Mouse (Mus musculus) C2C12 (cell line): ENCODE results near the gene Slc12a4. TPM values are rescaled to one million over a fixed set of nuclear protein-coding genes. Genes with fewer than 3 reads are reported as not detected.

Source experiments
- H3K27me3 ChIP-seq: one replicate; pipeline ENCODE4 v1.6.1; 2011; ENCODE audit not compliant: control insufficient read depth, insufficient read depth, insufficient read length
- H3K36me3 ChIP-seq: one replicate; pipeline ENCODE4 v1.6.1; 2011; ENCODE audit not compliant: control insufficient read depth, insufficient read depth
- H3K4me3 ChIP-seq: one replicate; pipeline ENCODE4 v1.5.1; 2011; ENCODE audit warnings: mild to moderate bottlenecking, control low read depth; ENCODE audit not compliant: poor library complexity, insufficient read depth, severe bottlenecking
- H3K79me2 ChIP-seq: one replicate; pipeline ENCODE4 v1.6.1; 2011; ENCODE audit not compliant: control insufficient read depth, insufficient read depth
- H3K79me3 ChIP-seq: one replicate; pipeline ENCODE4 v1.6.1; 2011; ENCODE audit warnings: low read depth, control low read depth
- H3ac ChIP-seq: one replicate; pipeline ENCODE3; 2011; ENCODE audit warnings: low read depth; ENCODE audit not compliant: control insufficient read depth, insufficient read length
- CEBPB ChIP-seq: IDR thresholded peaks from one replicate; pipeline ENCODE4 v1.6.1; 2011; ENCODE audit warnings: low read depth, mild to moderate bottlenecking, control low read depth, moderate library complexity
- CTCF ChIP-seq: IDR thresholded peaks from one replicate; pipeline ENCODE4 v1.5.1; 2011; ENCODE audit not compliant: control insufficient read depth, insufficient read depth, insufficient read length
- FOSL1 ChIP-seq: IDR thresholded peaks from one replicate; pipeline ENCODE4 v1.8.0; 2011; ENCODE audit warnings: mild to moderate bottlenecking, low read length; ENCODE audit not compliant: poor library complexity, insufficient read depth, severe bottlenecking
- MAX ChIP-seq: IDR thresholded peaks from one replicate; pipeline ENCODE4 v1.6.1; 2011; ENCODE audit warnings: mild to moderate bottlenecking, control low read depth
- MYOD1 ChIP-seq: IDR thresholded peaks from one replicate; pipeline ENCODE4 v1.6.1; 2011; ENCODE audit warnings: low read depth; ENCODE audit not compliant: control insufficient read depth, insufficient read length
- MYOG ChIP-seq: IDR thresholded peaks from one replicate; pipeline ENCODE4 v1.6.1; 2011; ENCODE audit not compliant: control insufficient read depth, insufficient read length; ENCODE audit errors: extremely low read depth
- USF1 ChIP-seq: IDR thresholded peaks from one replicate; pipeline ENCODE4 v1.6.1; 2011; ENCODE audit warnings: low read depth, mild to moderate bottlenecking, control low read depth, moderate library complexity
- polyA plus RNA-seq: library from polyadenylated mRNA; unstranded; fragments of >200 nt; fragmentation: generic; extraction: Trizol; gene quantifications from one replicate; pipeline ENCODE4 v1.2.1, GENCODE M21; 2012; ENCODE audit warnings: missing spikeins

The Slc12a4 gene
- polyA plus RNA-seq, 1 experiment, result 79.1 TPM

DNA sequence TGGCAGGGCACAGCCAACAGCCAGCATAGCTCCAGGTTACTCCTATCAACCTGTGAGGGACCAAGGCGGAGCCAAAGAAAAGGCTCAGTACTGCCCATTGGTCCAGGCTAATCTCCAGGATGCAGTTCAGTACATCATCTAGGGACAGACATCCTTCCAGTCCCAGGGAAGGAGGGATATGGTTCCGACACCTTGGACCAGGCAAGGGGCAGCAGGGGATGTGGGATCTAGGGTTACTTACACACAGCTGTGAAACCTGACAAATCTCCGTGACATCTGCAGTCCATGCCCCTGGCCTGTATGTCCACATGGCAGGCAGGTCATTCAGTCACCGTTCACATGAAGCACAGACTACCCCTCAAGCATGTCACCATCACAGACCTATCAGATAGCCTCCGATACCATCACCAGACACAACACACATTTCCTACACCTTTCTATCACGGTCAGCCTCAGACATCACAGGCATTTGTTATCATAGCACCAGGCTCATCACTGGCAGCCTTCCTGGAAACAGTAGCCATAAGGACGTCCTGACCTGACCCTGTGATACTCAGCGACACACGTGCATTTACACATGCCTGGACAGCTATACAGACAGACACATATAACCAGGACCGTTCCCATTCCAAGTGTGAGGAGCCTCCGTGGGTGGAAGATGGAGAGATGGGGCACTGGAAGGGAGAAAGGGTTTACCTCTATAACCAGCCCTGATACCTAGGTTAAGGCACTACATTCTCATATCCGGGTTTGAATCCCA lies 1.2 kb downstream of the Slc12a4 start:
- peaks cover 62% of the 10 kb centered on the region for H3K79me2 ChIP-seq
- H3ac ChIP-seq, result peak overlapping the region; percentile 95
- no peaks in the 10 kb centered on the region for H3K27me3 ChIP-seq
- peak overlapping the region; percentile 76 for H3K4me3 ChIP-seq
- TF ChIP-seq CEBPB, result no peak
- TF ChIP-seq MYOG, result no peak
- no peak for TF ChIP-seq CTCF
- TF ChIP-seq MAX, result no peak
- no peak for TF ChIP-seq USF1
- no peak for TF ChIP-seq FOSL1
- peaks cover 5% of the 10 kb centered on the region for H3K36me3 ChIP-seq
- peaks cover 45% of the 10 kb centered on the region for H3K79me3 ChIP-seq

DNA sequence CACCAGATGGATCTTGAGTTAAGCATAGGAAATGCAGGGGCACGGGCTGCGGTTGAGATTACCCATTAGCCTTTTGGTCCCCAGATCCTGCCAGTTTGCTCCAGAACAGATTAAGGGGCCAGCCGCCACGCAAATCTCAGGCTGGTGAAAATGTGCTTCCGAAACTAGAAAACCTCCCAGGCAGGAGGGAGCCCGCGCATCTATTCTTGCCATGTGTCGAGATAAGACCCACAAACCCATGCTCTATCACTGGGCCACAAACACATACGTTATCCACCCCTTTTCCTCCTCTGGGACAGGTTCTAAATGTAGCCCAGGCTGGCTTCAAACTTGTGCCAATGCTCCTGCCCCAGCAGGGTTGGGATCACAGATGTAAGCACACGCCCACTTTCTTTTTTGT lies 4.4 kb downstream of the Slc12a4 start:
- TF ChIP-seq CTCF, result no peak
- no peak for TF ChIP-seq USF1
- TF ChIP-seq MAX, result no peak
- no peak for TF ChIP-seq CEBPB
- TF ChIP-seq MYOG, result no peak
- no peak for TF ChIP-seq MYOD1
- TF ChIP-seq FOSL1, result no peak
- Histone ChIP-seq H3ac (no peak overlapping the region), H3K4me3 (no peak overlapping the region), H3K79me3 (peaks cover 48% of the 10 kb centered on the region), H3K79me2 (peaks cover 70% of the 10 kb centered on the region), H3K27me3 (no peaks in the 10 kb centered on the region), H3K36me3 (peaks cover 30% of the 10 kb centered on the region)

DNA sequence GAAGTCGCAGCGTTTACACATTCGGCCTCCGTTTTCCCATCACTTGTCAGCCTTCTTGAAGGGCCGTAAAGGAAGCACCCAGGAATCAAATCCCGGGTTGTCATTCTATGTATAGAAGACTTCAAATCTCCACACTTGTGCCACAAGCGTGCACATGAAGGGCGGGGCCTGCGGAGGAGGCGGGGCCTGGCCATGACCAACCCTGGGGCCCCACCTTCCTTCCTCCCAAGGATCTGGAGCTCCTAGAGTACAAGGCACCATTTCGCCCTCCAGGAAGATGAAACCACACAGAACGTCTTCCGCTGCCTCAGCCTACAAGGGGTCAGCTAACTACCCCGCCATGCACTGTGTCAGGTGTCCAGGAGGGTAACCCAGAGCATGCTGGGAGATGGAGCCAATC lies 4.8 kb downstream of the Slc12a4 start:
- TF ChIP-seq USF1, result no peak
- TF ChIP-seq MAX, result no peak
- TF ChIP-seq CTCF, result no peak
- no peak for TF ChIP-seq FOSL1
- no peak for TF ChIP-seq MYOG
- TF ChIP-seq MYOD1, result no peak
- TF ChIP-seq CEBPB, result no peak
- Histone ChIP-seq H3K79me3 (peaks cover 50% of the 10 kb centered on the region), H3K79me2 (peaks cover 70% of the 10 kb centered on the region), H3ac (no peak overlapping the region), H3K27me3 (no peaks in the 10 kb centered on the region), H3K4me3 (no peak overlapping the region), H3K36me3 (peaks cover 34% of the 10 kb centered on the region)

DNA sequence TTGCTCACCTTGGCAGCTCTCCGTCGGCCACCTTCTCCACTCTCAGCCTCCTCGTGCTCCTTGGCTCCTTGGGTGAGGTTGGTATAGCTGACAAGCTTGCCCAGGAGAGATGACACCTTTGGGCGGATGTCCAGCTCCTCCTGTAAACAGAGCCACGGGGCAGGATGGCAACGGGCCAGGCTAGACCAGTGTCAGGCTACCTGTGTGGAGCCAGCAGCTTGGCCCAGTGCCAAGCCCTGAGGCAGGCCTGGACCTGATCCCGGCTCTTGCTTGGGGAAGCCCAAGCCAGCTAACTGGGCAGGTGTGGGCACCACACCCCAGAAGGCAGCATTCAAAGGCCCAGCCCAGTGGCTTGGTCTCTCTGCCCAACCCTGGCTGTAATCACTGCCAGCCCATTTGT lies 6.5 kb downstream of the Slc12a4 start:
- TF ChIP-seq CEBPB, result no peak
- TF ChIP-seq MAX, result no peak
- no peak for TF ChIP-seq FOSL1
- no peak for TF ChIP-seq MYOD1
- TF ChIP-seq USF1, result no peak
- H3K36me3 ChIP-seq, result peaks cover 47% of the 10 kb centered on the region
- H3K27me3 ChIP-seq, result no peaks in the 10 kb centered on the region
- H3K4me3 ChIP-seq, result no peak overlapping the region
- H3K79me2 ChIP-seq, result peaks cover 55% of the 10 kb centered on the region
- peaks cover 43% of the 10 kb centered on the region for H3K79me3 ChIP-seq
- no peak overlapping the region for H3ac ChIP-seq

DNA sequence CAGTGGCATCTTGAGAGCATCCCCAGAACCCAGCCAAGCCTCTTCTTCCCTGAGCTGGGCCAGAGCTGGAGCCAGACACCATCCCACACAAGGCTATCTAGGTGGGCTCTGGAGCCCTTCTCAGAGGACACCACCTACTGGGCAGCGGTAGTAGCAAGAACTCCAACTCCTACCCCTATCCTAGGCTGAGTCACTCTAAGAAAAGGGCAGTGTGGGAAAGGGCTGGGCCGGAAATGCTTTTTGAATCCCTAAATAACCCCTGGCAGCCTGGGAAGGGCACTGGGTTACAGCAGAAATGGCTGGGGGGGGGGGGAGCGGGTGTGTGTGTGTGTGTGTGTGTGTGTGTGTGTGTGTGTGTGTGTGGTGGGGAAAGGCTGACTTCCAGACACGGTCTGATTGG lies 8.1 kb downstream of the Slc12a4 start:
- H3K79me2 ChIP-seq, result peaks cover 39% of the 10 kb centered on the region
- H3K36me3 ChIP-seq, result peaks cover 57% of the 10 kb centered on the region
- no peaks in the 10 kb centered on the region for H3K27me3 ChIP-seq
- H3K4me3 ChIP-seq, result no peak overlapping the region
- H3ac ChIP-seq, result peak overlapping the region; percentile 26
- peaks cover 28% of the 10 kb centered on the region for H3K79me3 ChIP-seq
- peak; percentile 23 for TF ChIP-seq CTCF
- TF ChIP-seq MYOG, result no peak
- no peak for TF ChIP-seq USF1

DNA sequence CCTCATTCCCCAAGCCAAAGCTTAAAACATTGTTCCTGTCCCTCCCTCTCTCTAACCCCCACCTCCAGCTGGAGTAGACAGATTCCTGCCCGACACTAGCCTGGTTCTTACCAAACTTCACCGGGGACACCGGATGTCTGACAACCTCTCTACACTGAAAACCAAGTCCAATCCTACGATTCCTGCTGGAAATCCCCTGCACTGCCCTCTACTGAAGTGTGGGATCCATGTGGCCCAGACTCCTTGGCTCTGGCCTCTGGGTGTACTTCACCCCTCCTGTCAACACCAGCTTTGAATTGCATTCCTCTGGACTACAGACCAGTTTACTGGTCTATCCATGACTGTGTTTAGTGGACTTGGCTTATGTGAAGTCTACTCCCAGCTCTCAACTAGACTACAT lies 9.3 kb downstream of the Slc12a4 start:
- no peak overlapping the region for H3K4me3 ChIP-seq
- peaks cover 65% of the 10 kb centered on the region for H3K36me3 ChIP-seq
- no peak for TF ChIP-seq CEBPB
- no peaks in the 10 kb centered on the region for H3K27me3 ChIP-seq
- H3K79me3 ChIP-seq, result peaks cover 16% of the 10 kb centered on the region
- no peak overlapping the region for H3ac ChIP-seq
- H3K79me2 ChIP-seq, result peaks cover 27% of the 10 kb centered on the region
